Mouse (Mus musculus) E14TG2a.4 (cell line): ENCODE measurements around the gene Dgki.

Experiments
- CTCF ChIP-seq: conservative IDR thresholded peaks from 2 replicates; pipeline ENCODE4 v1.5.1; 2014; ENCODE audit warnings: low read length
- NANOG ChIP-seq: IDR thresholded peaks from 2 replicates; pipeline ENCODE4 v1.6.1; 2014; ENCODE audit warnings: borderline replicate concordance, low read length, mixed read lengths
- POU5F1 ChIP-seq: IDR thresholded peaks from 2 replicates; pipeline ENCODE4 v1.6.1; 2014; ENCODE audit warnings: low read length, borderline replicate concordance

DNA sequence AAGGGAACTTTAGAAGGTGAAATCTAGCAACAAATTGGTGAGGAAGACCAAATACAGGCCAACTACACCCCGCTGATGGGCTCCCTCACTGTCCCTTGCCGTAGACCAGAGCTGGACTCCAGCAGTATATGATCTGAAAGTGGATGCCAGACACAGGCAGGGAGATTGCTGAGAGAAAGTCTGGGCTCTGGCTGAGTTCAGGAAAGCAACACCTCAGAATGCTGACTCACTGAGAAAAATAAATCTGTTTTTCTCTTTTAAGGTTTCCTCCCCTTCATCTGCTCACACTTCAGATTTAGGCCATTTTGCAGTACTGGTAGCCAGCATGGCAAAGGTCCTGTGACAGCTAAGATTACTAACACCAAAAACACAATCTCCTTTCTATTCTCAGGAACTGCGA is 311.2 kb downstream of the Dgki start:
- TF ChIP-seq CTCF: no peak
- TF ChIP-seq POU5F1: no peak
- no peak for TF ChIP-seq NANOG
